Mouse (Mus musculus): ENCODE data around the gene Pcbp4. TPM values are rescaled to one million over a fixed set of nuclear protein-coding genes. Genes with fewer than 3 reads are reported as not detected.
"Not testable (repeated sequence)": the region's sequence is repeated elsewhere in the genome, so short reads cannot be mapped to it uniquely, and the experiment has no call there.

Pcbp4 gene
- total RNA-seq, 1 experiment from 2014 or later = 29.9 TPM

DNA sequence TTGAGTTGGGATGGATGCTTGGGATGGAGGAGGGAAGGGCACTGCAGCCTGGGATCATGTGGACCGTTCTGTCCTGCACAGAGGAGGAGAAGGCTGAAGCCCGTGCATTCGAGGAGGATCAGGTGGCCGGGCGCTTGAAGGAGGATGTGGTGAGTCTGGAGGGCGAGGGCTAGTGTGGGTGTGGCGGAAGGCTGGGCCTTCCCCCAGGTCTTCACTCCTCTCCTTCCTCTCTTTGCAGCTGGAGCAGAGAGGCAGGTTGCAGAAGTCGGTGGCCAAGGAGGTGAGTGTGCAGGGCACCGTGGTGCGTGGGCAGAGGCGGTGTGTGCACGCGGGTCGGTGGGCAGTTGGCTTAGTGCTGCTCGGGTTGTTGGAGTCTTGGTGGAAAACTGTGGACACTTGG, 28.0 kb downstream of the Pcbp4 start:
- no peak for DNase-seq

DNA sequence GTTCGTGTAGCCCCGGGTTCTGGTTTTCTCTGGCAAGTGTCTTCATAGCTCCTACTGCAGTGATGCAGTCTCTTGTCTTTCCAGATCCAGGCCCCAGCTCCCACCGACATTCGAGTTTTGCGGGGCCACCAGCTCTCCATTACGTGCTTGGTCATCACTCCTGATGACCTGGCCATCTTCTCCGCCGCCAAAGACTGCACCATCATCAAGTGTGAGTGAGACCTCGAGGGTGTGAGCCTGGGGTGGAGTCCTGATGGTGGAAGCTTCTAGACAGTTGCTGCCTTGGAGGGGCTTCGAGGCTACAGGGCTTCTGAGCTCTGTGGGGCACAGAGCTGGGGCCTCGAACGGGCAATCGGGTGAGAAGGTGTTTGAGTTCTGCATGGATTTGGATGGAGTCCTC, 28.6 kb downstream of the Pcbp4 start:
- DNase-seq = no peak

GRCm38 (mm10) chr9:106482578-106483115, 29.6 kb downstream of the Pcbp4 start:
- DNase-seq = no peak

DNA sequence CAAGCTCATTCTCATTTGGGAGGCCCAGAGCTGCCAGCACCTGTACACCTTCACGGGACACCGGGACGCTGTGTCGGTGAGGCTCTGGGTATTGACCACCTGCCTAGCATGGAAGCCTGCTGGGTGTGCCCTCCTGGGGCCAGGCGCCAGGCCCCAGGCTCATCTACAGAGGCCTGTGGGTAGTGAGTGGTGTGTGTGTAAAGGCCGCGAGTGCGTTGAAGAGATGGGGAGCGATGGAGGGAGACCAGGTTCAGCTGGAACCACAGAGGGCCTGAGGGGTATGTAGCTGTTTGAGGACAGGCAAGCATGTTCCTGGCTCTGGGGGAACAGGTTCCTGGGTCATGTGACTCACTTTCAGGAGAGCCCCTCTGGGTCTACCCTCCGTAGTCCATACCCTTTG, 30.0 kb downstream of the Pcbp4 start:
- DNase-seq = no peak

GRCm38 (mm10) chr9:106483606-106484005, 30.5 kb downstream of the Pcbp4 start:
- DNase-seq = no peak

GRCm38 (mm10) chr9:106485076-106485475, 32.0 kb downstream of the Pcbp4 start:
- no peak for DNase-seq

DNA sequence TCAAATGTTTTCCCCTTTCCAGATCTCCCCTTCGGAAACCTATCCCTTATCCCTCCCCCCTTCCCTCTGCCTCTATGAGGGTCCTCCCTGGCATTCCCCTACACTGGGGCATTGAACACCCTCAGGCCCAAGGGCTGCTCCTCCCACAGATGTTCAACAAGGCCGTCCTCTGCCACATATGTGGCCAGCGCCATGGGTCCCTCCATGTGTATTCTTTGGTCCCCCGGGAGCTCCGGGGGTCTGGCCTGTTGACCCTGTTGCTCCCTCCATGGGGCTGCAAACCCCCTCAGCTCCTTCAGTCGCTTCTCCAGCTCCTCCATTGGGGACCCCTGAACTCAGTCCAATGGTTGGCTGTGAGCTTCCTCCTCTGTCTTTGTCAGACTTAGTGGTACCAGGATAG, 34.5 kb downstream of the Pcbp4 start:
- not testable (repeated sequence) for DNase-seq

DNA sequence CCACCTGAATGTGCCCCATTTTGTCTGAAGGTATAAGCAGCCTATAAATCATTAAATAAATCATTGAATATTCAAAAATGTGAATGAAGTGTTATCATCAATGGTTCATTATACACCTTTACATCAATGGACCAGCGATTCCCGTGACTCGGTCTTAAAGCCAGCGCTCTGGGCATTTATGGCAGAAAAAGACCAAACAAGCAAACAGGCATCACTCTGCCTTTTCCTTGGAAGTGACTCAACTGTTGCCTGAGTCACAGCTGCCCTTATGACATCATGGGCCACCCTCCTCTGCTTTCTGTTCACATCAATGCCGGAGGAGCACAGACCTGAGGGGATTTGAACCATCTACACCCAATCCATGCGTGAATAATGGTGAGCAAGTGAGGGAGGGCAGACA, 46.6 kb downstream of the Pcbp4 start, which contains the start of gene Iqcf1:
TSS of gene Iqcf1 (plus strand) at position 301 of the 400 bp plus-strand sequence.
- no peak for DNase-seq

GRCm38 (mm10) chr9:106501846-106502245, 48.8 kb downstream of the Pcbp4 start:
- no peak for DNase-seq

GRCm38 (mm10) chr9:106504246-106504645, 51.2 kb downstream of the Pcbp4 start:
- no peak for DNase-seq

GRCm38 (mm10) chr9:106509356-106509755, 56.3 kb downstream of the Pcbp4 start:
- no peak for DNase-seq

- DNase-seq = no peak
These were observed 59.8 kb downstream of the Pcbp4 start for GRCm38 (mm10) chr9:106512729-106513450.

DNA sequence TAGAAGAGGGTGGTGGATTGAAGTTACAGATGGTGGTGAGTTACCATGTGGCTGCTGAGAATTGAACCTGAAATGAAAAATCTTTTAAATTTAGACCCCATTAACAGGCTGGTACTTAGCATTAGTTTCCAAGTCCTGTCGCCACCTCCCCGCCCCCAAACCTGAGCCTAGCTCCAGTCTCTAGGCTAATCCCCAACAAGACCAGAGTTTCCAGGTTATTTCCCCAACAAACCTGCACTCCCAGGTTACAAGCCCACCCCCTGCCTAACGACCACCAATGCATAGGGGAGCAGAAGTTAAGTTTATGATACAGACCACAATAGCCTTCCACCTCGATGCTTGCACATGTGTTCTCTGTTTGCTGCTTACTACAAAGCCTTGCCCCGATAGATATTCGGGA, 60.5 kb downstream of the Pcbp4 start:
- DNase-seq = no peak

Other genes with a start within 250 kb of the Pcbp4 start
- 0.67 and 0.85 TPM in 2 replicates for gene Tlr9, start 230.7 kb upstream of the Pcbp4 start, total RNA-seq (2021)
- 769 and 1,285 TPM in 2 replicates for gene Alas1, start 204.6 kb upstream of the Pcbp4 start, total RNA-seq (2021)
- 4.4 and 6.3 TPM in 2 replicates for gene Poc1a, start 172.2 kb upstream of the Pcbp4 start, total RNA-seq (2021)
- 16.7 and 20.6 TPM in 2 replicates for gene Dusp7, start 84.7 kb upstream of the Pcbp4 start, total RNA-seq (2021)
- gene Rpl29, start 23.8 kb upstream of the Pcbp4 start, total RNA-seq (2021) = 413 and 509 TPM in 2 replicates
- 17.0 and 20.6 TPM in 2 replicates for gene Acy1, start 15.0 kb upstream of the Pcbp4 start, total RNA-seq (2021)
- 38.0 and 53.8 TPM in 2 replicates for gene Abhd14b, start 5.8 kb upstream of the Pcbp4 start, total RNA-seq (2021)
- gene Abhd14a, start 5.6 kb upstream of the Pcbp4 start, total RNA-seq (2021) = 21.7 and 23.1 TPM in 2 replicates
- 0.21 TPM in 1 of 2 replicates, not detected in the other for gene Gpr62, start 12.6 kb downstream of the Pcbp4 start, total RNA-seq (2021)
- 35.9 and 41.5 TPM in 2 replicates for gene Rrp9, start 22.7 kb downstream of the Pcbp4 start, total RNA-seq (2021)
- gene Parp3, start 23.7 kb downstream of the Pcbp4 start, total RNA-seq (2021) = 37.4 and 38.7 TPM in 2 replicates
- gene Iqcf1, start 46.7 kb downstream of the Pcbp4 start, total RNA-seq (2021) = not detected in 2 replicates
- gene Iqcf5, start 61.3 kb downstream of the Pcbp4 start, total RNA-seq (2021) = not detected in 2 replicates
- gene Iqcf3, start 108.3 kb downstream of the Pcbp4 start, total RNA-seq (2021) = not detected in 2 replicates
- gene Iqcf4, start 117.7 kb downstream of the Pcbp4 start, total RNA-seq (2021) = not detected in 2 replicates
- not detected in 2 replicates for gene Iqcf6, start 173.3 kb downstream of the Pcbp4 start, total RNA-seq (2021)
- not detected in 2 replicates for gene Grm2, start 202.8 kb downstream of the Pcbp4 start, total RNA-seq (2021)
- 117 and 130 TPM in 2 replicates for gene Tex264, start 232.6 kb downstream of the Pcbp4 start, total RNA-seq (2021)